In genomic region chr9:25213164-25213557, GRCm38 (mm10) we compare ENCODE assay signal across 9 mouse cellular contexts. TPM values are rescaled to one million over a fixed set of nuclear protein-coding genes. Genes with fewer than 3 reads are reported as not detected.
DNase-seq lines count a peak whose midpoint lies in the region; ATAC-seq and TF ChIP-seq lines count a peak whose summit lies in the region.
"Had no signal": no experiment of that assay in that cellular context is flagged by ENCODE, and none has a peak within 500 bp of the region (broad histone marks: within the 10 kb centered on the region; RNA-seq: fewer than 3 reads in every experiment).

No protein-coding gene starts in this region.

- H3K4me1 ChIP-seq in intestine, embryonic 14.5 days (replicated peaks; ENCODE audit: control insufficient read depth, insufficient read depth, low read length), result peaks cover 21% of the 10 kb centered on the region
- 0 out of 2 replicates have a peak, but pooled peaks cover 4% of the 10 kb centered on the region for H3K4me1 ChIP-seq in intestine, postnatal 0 days (replicated peaks; ENCODE audit: control insufficient read depth, insufficient read depth, low read length)
- H3K4me1 ChIP-seq in neural tube, embryonic 11.5 days (ENCODE audit: control insufficient read depth, insufficient read depth, low read length), result peaks cover 8% of the 10 kb centered on the region; the same call in 1 of the 2 replicates
- no peaks in the 10 kb centered on the region for H3K4me1 ChIP-seq in hindbrain, postnatal 0 days (ENCODE audit: insufficient read depth, low read length)
- no peaks in the 10 kb centered on the region for H3K4me1 ChIP-seq in stomach, postnatal 0 days (replicated peaks; ENCODE audit: control insufficient read depth, insufficient read depth)

- no peaks in the 10 kb centered on the region for H3K36me3 ChIP-seq in intestine, embryonic 14.5 days (ENCODE audit: control insufficient read depth, insufficient read depth, low read length)
- H3K36me3 ChIP-seq in intestine, postnatal 0 days (ENCODE audit: control insufficient read depth, insufficient read depth), result no peaks in the 10 kb centered on the region
- no peaks in the 10 kb centered on the region for H3K36me3 ChIP-seq in neural tube, embryonic 11.5 days (ENCODE audit: control insufficient read depth, insufficient read depth, low read length)
- H3K36me3 ChIP-seq in hindbrain, postnatal 0 days (ENCODE audit: insufficient read depth, low read length), result no peaks in the 10 kb centered on the region
- H3K36me3 ChIP-seq in stomach, postnatal 0 days (ENCODE audit: control insufficient read depth, insufficient read depth, low read length), result no peaks in the 10 kb centered on the region

- H3K9me3 ChIP-seq in intestine, embryonic 14.5 days (ENCODE audit: control insufficient read depth, low read length), result 0 out of 2 replicates have a peak, but pooled peaks cover 2% of the 10 kb centered on the region
- H3K9me3 ChIP-seq in intestine, postnatal 0 days (ENCODE audit: control insufficient read depth), result no peaks in the 10 kb centered on the region
- no peaks in the 10 kb centered on the region for H3K9me3 ChIP-seq in neural tube, embryonic 11.5 days (ENCODE audit: control insufficient read depth, low read length)
- no peaks in the 10 kb centered on the region for H3K9me3 ChIP-seq in hindbrain, postnatal 0 days (ENCODE audit: low read length)
- no peaks in the 10 kb centered on the region for H3K9me3 ChIP-seq in stomach, postnatal 0 days (ENCODE audit: control insufficient read depth, low read length)

- TF ChIP-seq EP300 in stomach, postnatal 0 days (optimal IDR thresholded peaks at IDR 0.05), result no peak

- H3K9ac ChIP-seq in intestine, embryonic 14.5 days (ENCODE audit: low read length), result no peak overlapping the region
- H3K9ac ChIP-seq in intestine, postnatal 0 days (ENCODE audit: low read depth, low read length), result no peak overlapping the region
- H3K9ac ChIP-seq in neural tube, embryonic 11.5 days (ENCODE audit: low read length), result no peak overlapping the region
- no peak overlapping the region for H3K9ac ChIP-seq in hindbrain, postnatal 0 days (replicated peaks; ENCODE audit: low read length)
- no peak overlapping the region for H3K9ac ChIP-seq in stomach, postnatal 0 days (ENCODE audit: low read length)

- no peak for DNase-seq in intestine, embryonic 14.5 days (ENCODE audit: low spot score)
- no peak for DNase-seq in neural tube, embryonic 11.5 days (ENCODE audit: low spot score)
- DNase-seq in neural tube, embryonic 10.5 days (ENCODE audit: extremely low spot score, low spot score), result no peak
- no peak for DNase-seq in hindbrain, postnatal 0 days (ENCODE audit: low spot score)
- no peak for DNase-seq in stomach, postnatal 0 days (ENCODE audit: low spot score)
- DNase-seq in urinary bladder, postnatal 10 days (ENCODE audit: low spot score), result no peak
- DNase-seq in frontal cortex, postnatal 14 days (ENCODE audit: low spot score in 2 of 2), result no peak
- DNase-seq: left cerebral cortex, postnatal 4 days had no signal

- no peak overlapping the region for H3K4me3 ChIP-seq in intestine, embryonic 14.5 days (ENCODE audit: low read depth, low read length)
- H3K4me3 ChIP-seq in intestine, postnatal 0 days (ENCODE audit: low read depth, low read length), result no peak overlapping the region
- no peak overlapping the region for H3K4me3 ChIP-seq in neural tube, embryonic 11.5 days (ENCODE audit: low read depth, low read length)
- H3K4me3 ChIP-seq in hindbrain, postnatal 0 days (ENCODE audit: low read length), result no peak overlapping the region
- H3K4me3 ChIP-seq in stomach, postnatal 0 days (ENCODE audit: low read depth, low read length), result no peak overlapping the region

- no peak; the same call in 1 of the 2 replicates for ATAC-seq in intestine, embryonic 14.5 days (replicated peaks; ENCODE audit: low FRiP score, low TSS enrichment, low read depth)
- no peak for ATAC-seq in intestine, postnatal 0 days
- no peak for ATAC-seq in neural tube, embryonic 11.5 days (ENCODE audit: insufficient read depth, low FRiP score, low TSS enrichment)
- no peak for ATAC-seq in hindbrain, postnatal 0 days
- ATAC-seq in stomach, postnatal 0 days (ENCODE audit: low FRiP score, low TSS enrichment), result no peak

- TF ChIP-seq CTCF in intestine, postnatal 0 days (IDR thresholded peaks at IDR 0.05; ENCODE audit: low read depth), result no peak
- TF ChIP-seq CTCF in hindbrain, postnatal 0 days (IDR thresholded peaks at IDR 0.05; ENCODE audit: low read depth), result no peak
- TF ChIP-seq CTCF in stomach, postnatal 0 days (IDR thresholded peaks at IDR 0.05; ENCODE audit: low read depth), result no peak

- H3K27me3 ChIP-seq in intestine, embryonic 14.5 days (replicated peaks; ENCODE audit: control insufficient read depth, insufficient read depth, low read length), result no peaks in the 10 kb centered on the region
- no peaks in the 10 kb centered on the region for H3K27me3 ChIP-seq in intestine, postnatal 0 days (replicated peaks; ENCODE audit: control insufficient read depth, insufficient read depth, low read length)
- no peaks in the 10 kb centered on the region for H3K27me3 ChIP-seq in neural tube, embryonic 11.5 days (ENCODE audit: control insufficient read depth, insufficient read depth, low read length)
- H3K27me3 ChIP-seq in hindbrain, postnatal 0 days (ENCODE audit: insufficient read depth, low read length), result no peaks in the 10 kb centered on the region
- no peaks in the 10 kb centered on the region for H3K27me3 ChIP-seq in stomach, postnatal 0 days (ENCODE audit: control insufficient read depth, insufficient read depth, low read length)

- no peak overlapping the region for H3K4me2 ChIP-seq in intestine, embryonic 14.5 days (ENCODE audit: low read length)
- no peak overlapping the region for H3K4me2 ChIP-seq in intestine, postnatal 0 days (replicated peaks; ENCODE audit: low read depth)
- H3K4me2 ChIP-seq in neural tube, embryonic 11.5 days (ENCODE audit: low read depth), result no peak overlapping the region
- no peak overlapping the region for H3K4me2 ChIP-seq in hindbrain, postnatal 0 days (ENCODE audit: low read depth, low read length)
- no peak overlapping the region for H3K4me2 ChIP-seq in stomach, postnatal 0 days (replicated peaks; ENCODE audit: low read depth)

- H3K27ac ChIP-seq in intestine, embryonic 14.5 days (ENCODE audit: low read depth), result peak overlapping the region; percentile 86
- no peak overlapping the region for H3K27ac ChIP-seq in intestine, postnatal 0 days (ENCODE audit: low read depth, low read length)
- H3K27ac ChIP-seq in neural tube, embryonic 11.5 days (ENCODE audit: low read depth, low read length), result peak overlapping the region; percentile 63
- H3K27ac ChIP-seq in hindbrain, postnatal 0 days, result peak overlapping the region; percentile 26; the same call in 1 of the 2 replicates
- 0 out of 2 replicates have a peak overlapping the region, but pooled peaks have one; percentile 24 for H3K27ac ChIP-seq in stomach, postnatal 0 days (replicated peaks)

RNA-seq across cellular contexts. Expression of gene Sept7, which starts 39.1 kb away (rescaled TPM):
- polyA plus RNA-seq in intestine, embryonic 14.5 days (2014; fragmentation: Nextera tagmentation; extraction: Ambion mirVana), result 233 and 267 TPM in 2 replicates
- 147 and 151 TPM in 2 replicates for polyA plus RNA-seq in intestine, postnatal 0 days (2015; fragmentation: Nextera tagmentation; extraction: Ambion mirVana)
- 305 and 311 TPM in 2 replicates for polyA plus RNA-seq in neural tube, embryonic 11.5 days (2014; fragmentation: Nextera tagmentation; extraction: Ambion mirVana)
- total RNA-seq in hindbrain, postnatal 0 days (2014; rRNA removed), result 112 and 113 TPM in 2 replicates
- 265 and 292 TPM in 2 replicates for polyA plus RNA-seq in hindbrain, postnatal 0 days (2015; fragmentation: Nextera tagmentation; extraction: Ambion mirVana)
- 154 and 175 TPM in 2 replicates for polyA plus RNA-seq in stomach, postnatal 0 days (2015; fragmentation: Nextera tagmentation; extraction: Ambion mirVana)
